Mouse (Mus musculus) heart, adult 10 weeks (tissue): ENCODE results near the gene Cxcr6. TPM values are rescaled to one million over a fixed set of nuclear protein-coding genes. Genes with fewer than 3 reads are reported as not detected.

Experiments used
- polyA plus RNA-seq: library from polyadenylated mRNA; stranded (reverse); fragments of 350-450 nt; fragmentation: Illumina TruSeq; extraction: RNeasy Lipid Tissue Mini Kit (QIAGEN cat#74804); gene quantifications from one replicate; pipeline ENCODE4 v1.2.3, GENCODE M21; 2014; ENCODE audit warnings: low read depth, low replicate concordance

Cxcr6 gene
- polyA plus RNA-seq = 0.24 TPM

GRCm38 (mm10) chr9:123806267-123806666 is at the start of gene Cxcr6:
TSS of gene Cxcr6 (plus strand) at chr9:123806475.

DNA sequence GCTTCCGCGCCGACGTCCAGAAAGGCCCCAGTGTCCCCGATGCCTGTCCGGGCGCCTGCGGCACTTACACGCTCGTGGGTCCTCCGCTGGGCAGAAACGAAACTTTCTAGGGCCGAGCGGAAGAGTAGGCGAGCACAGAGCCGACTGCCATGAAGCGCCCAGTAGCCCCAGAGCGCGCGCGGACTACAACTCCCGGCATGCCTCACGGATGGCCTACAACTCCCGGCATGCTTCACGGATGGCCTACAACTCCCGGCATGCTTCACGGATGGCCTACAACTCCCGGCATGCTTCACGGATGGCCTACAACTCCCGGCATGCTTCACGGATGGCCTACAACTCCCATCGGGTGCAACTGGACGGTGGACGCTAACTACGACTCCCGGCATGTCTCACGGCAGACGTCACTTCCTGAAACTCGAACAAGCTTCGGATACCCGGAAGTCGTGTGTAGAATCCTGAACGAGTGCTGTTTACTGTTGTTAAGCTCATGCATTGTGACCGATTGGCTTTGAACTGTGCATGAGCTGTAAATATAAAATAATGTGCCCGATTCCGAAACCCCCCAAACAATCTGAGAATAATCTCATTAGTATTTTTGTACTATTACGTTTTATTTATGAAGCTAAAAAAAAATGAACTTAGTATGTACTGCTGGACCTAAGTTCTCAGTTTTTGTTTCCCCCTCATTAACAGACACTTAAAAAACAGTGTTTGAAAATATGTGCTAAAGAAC is 45.6 kb downstream of the Cxcr6 start, which contains the start of gene Fyco1:
TSS of gene Fyco1 (minus strand) at position 187 of the 736 bp plus-strand sequence.

Other genes starting within 250 kb of the Cxcr6 start
- not detected for gene Slc6a20b, start 173.9 kb upstream of the Cxcr6 start, polyA plus RNA-seq
- not detected for gene Ccr9, start 128.0 kb upstream of the Cxcr6 start, polyA plus RNA-seq
- gene Slc6a20a, start 127.6 kb upstream of the Cxcr6 start, polyA plus RNA-seq = not detected
- 23.7 TPM for gene Lztfl1, start 88.8 kb upstream of the Cxcr6 start, polyA plus RNA-seq
- gene Fyco1, start 45.4 kb downstream of the Cxcr6 start, polyA plus RNA-seq = 140 TPM
- gene Xcr1, start 55.6 kb downstream of the Cxcr6 start, polyA plus RNA-seq = not detected
- gene Ccr1, start 162.2 kb downstream of the Cxcr6 start, polyA plus RNA-seq = 0.65 TPM
- gene Ccr1l1, start 171.9 kb downstream of the Cxcr6 start, polyA plus RNA-seq = not detected
- gene Ccr3, start 215.5 kb downstream of the Cxcr6 start, polyA plus RNA-seq = not detected